Mouse (Mus musculus) embryonic fibroblast, embryonic 13.5 days (primary cell): ENCODE measurements at regions not wholly inside any gene's neighbourhood (a gene's known extent, or its start where the extent isn't known, plus 50 kb on each side); places are given as distances from the start of the nearest gene placed in this dataset.

Experiments
- H3K27ac ChIP-seq: 2 replicates; pipeline ENCODE4 v1.5.1; 2012; ENCODE audit warnings: low read length, control low read depth, inconsistent platforms; ENCODE audit not compliant: insufficient read depth
- H3K4me1 ChIP-seq: 2 replicates; pipeline ENCODE4 v1.6.1; 2011; ENCODE audit warnings: low read length; ENCODE audit not compliant: control insufficient read depth, insufficient read depth
- H3K4me3 ChIP-seq: 2 replicates; pipeline ENCODE4 v1.5.1; 2011; ENCODE audit warnings: mild to moderate bottlenecking, control low read depth, low read length; ENCODE audit not compliant: insufficient read depth
- CTCF ChIP-seq: IDR thresholded peaks from 2 replicates; pipeline ENCODE4 v1.5.1; 2011; ENCODE audit warnings: mild to moderate bottlenecking, control low read depth, low read length, moderate library complexity, borderline replicate concordance; ENCODE audit not compliant: insufficient read depth
- POLR2A ChIP-seq: IDR thresholded peaks from 2 replicates; pipeline ENCODE4 v1.6.1; 2011; ENCODE audit warnings: low read depth, mild to moderate bottlenecking, control low read depth, low read length, moderate library complexity

DNA sequence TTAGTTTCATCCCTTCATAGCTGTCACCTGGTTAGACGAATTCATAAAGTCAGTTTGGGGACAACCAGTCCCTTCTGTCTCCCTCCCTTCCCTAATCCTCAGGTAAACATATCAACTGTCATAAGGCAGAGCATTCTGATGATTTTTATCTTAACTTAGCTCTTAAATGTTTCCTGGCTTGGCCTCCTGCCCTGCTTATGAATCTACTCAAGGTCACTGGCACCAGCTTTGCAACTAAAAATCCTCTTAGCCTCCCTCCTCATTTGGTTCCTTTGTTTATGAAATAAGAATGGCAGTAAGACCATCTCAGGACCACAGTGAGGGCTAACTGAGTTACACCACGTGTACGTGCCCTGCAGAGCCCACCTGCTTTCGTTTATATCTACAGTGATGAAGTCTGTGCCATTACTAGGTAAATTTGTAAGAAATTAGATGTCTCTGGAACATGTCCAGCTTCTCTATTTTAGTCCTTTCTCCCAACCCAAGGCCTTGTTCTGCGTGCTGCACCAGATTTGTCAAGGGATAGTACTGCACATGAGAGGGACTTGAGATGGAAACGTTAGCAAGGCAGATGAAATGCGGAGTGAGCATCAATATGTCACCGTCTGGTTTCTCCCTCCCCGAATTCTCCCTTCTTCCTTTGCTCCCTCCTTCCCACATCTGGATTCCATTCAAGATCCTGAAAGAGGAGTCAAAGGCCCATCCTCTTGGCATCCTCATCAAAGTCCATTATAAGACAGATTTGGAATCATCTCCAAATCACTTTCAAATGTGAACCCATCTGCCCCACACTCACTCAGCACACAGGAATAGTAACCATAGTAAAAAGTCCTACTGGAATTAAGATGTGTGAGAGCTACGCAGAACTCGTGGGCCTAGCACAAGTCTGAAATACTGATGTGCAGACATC is 457.4 kb downstream of the Efna5 start:
- Histone ChIP-seq H3K4me1 (no peaks in the 10 kb centered on the region), H3K27ac (no peak overlapping the region), H3K4me3 (no peak overlapping the region)
- TF ChIP-seq CTCF = no peak
- TF ChIP-seq POLR2A = no peak

DNA sequence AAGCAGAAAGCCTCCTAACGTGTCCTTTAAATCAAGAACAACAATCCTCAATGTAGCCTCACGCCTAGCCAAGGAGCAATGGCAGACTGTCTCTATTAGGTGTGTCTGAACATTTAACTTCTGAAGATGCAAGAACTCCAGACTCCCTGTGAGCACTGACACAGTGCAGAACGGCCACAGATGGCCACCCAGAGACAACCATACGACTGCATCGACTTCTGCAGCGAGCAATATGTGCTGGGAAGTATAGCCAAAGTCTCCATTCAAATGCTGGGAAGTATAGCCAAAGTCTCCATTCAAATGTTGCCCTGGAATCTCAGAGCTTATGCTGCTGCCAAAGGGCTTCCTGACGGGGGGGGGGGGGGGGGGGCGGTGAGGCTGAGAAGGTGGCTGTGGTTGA is 463.5 kb downstream of the Efna5 start:
- no peak for TF ChIP-seq POLR2A
- TF ChIP-seq CTCF = no peak
- H3K4me1 ChIP-seq = no peaks in the 10 kb centered on the region
- H3K27ac ChIP-seq = no peak overlapping the region
- no peak overlapping the region for H3K4me3 ChIP-seq

GRCm38 (mm10) chr17:62415152-62415551 is 466.0 kb downstream of the Efna5 start:
- TF ChIP-seq POLR2A (no peak), CTCF (no peak)
- Histone ChIP-seq H3K27ac (no peak overlapping the region), H3K4me3 (no peak overlapping the region), H3K4me1 (no peaks in the 10 kb centered on the region)

- Histone ChIP-seq H3K4me3 (no peak overlapping the region), H3K27ac (no peak overlapping the region), H3K4me1 (no peaks in the 10 kb centered on the region)
- TF ChIP-seq CTCF = no peak
- no peak for TF ChIP-seq POLR2A
These were observed 468.4 kb downstream of the Efna5 start for GRCm38 (mm10) chr17:62412666-62413180.

DNA sequence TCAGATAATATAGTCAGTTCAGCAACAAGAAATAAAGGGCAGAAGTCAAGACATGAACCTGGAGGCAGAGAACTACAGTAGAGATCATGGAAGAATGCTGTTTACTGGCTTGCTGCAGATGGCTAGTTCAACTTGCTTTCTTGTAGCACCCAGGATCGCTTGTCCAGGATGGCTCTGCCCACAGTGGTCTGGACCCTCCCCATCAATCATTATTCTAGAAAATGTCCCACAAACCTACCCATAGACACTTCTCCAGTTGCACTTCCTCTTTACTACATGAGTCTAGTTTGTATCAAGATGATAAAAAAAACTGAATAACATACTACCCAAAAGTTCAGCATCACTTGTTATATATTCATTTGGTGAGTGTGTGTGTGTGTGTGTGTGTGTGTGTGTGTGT is 477.4 kb downstream of the Efna5 start:
- no peak for TF ChIP-seq POLR2A
- TF ChIP-seq CTCF = no peak
- no peak overlapping the region for H3K27ac ChIP-seq
- no peak overlapping the region for H3K4me3 ChIP-seq
- H3K4me1 ChIP-seq = no peaks in the 10 kb centered on the region

- H3K4me3 ChIP-seq = no peak overlapping the region
- no peak for TF ChIP-seq CTCF
- TF ChIP-seq POLR2A = no peak
These were observed 487.6 kb downstream of the Efna5 start for GRCm38 (mm10) chr17:62393355-62394006.

DNA sequence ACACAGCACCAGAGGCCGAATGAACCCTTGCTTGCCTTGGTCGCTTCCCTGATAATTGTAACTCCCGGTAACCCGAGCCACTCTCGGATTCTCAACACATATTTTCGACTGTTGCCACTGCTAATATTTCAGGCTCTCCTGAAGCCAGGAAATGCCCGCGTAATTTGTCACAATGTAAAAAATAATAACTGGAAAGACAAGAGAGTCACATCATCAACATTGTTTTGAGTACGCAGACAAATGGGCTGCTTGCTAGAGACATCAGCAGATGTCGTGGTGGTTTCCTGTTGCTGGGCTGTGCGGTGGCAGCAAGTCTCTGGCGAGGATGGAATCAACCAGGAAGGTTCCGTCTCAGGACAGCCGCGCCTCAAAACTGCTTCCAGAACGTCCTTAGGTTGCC is 497.1 kb downstream of the Efna5 start:
- TF ChIP-seq POLR2A (no peak), CTCF (no peak)
- no peak overlapping the region for H3K27ac ChIP-seq
- no peaks in the 10 kb centered on the region; the same call in 1 of the 2 replicates for H3K4me1 ChIP-seq
- H3K4me3 ChIP-seq = no peak overlapping the region

More at GRCm38 (mm10) chr17:62393355-62394006, 487.6 kb downstream of the Efna5 start:
- H3K27ac ChIP-seq = no peak overlapping the region
- no peaks in the 10 kb centered on the region for H3K4me1 ChIP-seq

DNA sequence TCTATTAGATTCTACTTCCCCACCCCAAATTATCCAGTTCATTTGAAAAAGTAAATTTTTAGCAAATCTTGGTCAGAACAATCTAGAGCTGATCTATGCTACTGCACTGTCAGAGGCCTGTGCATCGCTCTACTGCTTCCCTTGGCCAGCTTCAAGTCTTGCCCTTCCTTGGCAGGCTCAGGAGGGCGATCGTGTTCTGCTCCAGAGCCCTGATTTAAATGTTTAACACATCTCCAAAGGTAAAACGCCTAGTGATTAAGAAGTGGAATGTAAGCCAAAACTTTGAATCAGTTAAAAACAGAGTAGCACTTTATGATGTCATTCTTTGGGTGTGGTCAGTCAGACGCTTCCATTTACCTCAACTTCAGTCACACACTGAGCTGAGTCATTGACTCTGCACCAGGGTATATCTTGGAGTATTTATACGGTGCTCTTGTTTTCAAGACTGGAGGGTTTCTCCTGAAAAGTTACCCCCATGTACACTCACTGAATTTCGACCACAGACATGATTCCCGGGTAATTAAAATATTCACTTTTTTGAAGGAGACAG is 502.2 kb downstream of the Efna5 start:
- TF ChIP-seq POLR2A = no peak
- TF ChIP-seq CTCF = peak; percentile 16; the same call in 1 of the 2 replicates
- no peak overlapping the region for H3K27ac ChIP-seq
- no peaks in the 10 kb centered on the region for H3K4me1 ChIP-seq
- no peak overlapping the region for H3K4me3 ChIP-seq

DNA sequence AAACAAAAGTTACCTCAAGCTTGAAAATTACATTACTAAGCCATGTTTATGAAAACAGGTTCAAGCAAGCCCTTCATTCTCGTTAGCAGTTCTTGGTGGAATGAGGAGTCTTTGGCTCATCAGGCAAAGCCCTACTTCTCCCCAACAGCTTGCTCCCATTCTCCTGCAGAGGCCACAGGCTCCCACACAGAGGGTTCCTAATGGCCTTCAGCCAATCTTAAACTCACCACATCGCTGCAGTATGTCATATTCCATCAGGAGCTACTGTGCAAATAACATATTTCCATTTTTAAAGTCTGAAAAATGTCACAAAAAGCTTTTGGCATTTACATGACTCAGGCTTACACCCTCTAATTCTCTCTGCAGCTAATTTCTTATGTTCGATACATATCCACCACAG is 512.0 kb downstream of the Efna5 start:
- Histone ChIP-seq H3K4me1 (no peaks in the 10 kb centered on the region), H3K27ac (no peak overlapping the region), H3K4me3 (no peak overlapping the region)
- TF ChIP-seq POLR2A (no peak), CTCF (no peak)

DNA sequence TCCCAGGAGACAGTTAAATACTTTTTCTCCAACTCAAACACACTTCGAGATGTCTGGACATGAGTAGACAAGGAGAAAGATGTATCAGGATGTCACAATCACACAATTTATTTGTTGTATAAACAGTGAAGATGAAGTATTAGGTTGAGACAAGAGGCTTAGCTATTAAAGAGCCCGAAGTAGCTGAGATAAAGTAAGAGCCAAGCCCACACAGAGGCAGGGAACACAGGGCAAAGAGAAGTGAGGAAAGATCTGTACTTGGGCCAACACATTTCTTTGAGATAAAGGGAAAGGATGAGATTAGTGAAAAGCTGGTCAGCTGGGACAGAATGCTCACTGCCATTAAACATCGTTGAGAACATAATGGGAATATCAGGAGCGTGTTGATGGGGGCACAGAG is 513.2 kb downstream of the Efna5 start:
- no peaks in the 10 kb centered on the region for H3K4me1 ChIP-seq
- no peak overlapping the region for H3K27ac ChIP-seq
- H3K4me3 ChIP-seq = no peak overlapping the region
- no peak for TF ChIP-seq POLR2A
- TF ChIP-seq CTCF = no peak
